Mouse (Mus musculus): ENCODE data around the gene Ndufs7.

GRCm38 (mm10) chr10:80281921-80282371 is 33.0 kb downstream of the Ndufs7 start:
- no peak for TF ChIP-seq POLR2A (IDR thresholded peaks at IDR 0.05; ENCODE audit: low read depth, low read length)
- no peak for TF ChIP-seq CTCF (IDR thresholded peaks at IDR 0.05; ENCODE audit: extremely low read depth, insufficient read depth, insufficient read length, insufficient replicate concordance)

All from spleen, adult 2 months (tissue).